Mouse (Mus musculus): ENCODE measurements around the gene Dip2b. TPM values are rescaled to one million over a fixed set of nuclear protein-coding genes. Genes with fewer than 3 reads are reported as not detected.

Gene Dip2b
- polyA plus RNA-seq, 1 experiment from 2014 or later, result 18.8 TPM

DNA sequence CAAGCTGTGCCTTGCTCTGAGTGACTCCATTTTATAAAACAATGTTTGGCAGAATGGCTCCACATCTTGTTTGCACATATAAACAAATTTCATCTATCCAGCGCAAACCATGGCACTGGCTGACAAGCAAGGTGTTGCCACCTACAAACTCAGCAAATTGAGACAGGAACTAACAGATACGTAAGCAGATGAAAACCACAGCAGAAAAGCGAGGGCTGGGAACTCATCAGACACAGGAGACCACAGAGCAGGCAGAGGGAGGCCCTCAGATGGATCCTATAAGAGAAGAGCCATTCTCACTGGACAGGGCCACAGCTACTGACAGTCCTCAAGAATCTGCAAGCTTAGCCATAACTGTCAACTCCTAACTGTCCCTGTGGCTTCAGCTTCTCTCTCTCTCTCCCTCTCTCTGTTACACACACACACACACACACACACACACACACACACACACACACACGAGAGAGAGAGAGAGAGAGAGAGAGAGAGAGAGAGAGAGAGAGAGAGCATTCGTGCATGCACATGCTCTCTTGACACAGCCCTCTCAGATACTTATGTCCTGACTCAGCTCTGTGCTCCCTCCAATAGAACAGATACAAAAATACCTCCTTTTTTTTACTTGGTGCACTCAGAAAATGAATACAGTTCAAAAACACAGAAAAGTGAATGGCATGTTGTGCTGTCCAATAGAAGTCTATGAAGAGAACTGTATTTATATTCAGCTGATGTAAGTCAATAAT, 227.3 kb downstream of the Dip2b start:
- Histone ChIP-seq H3K36me3 (ENCODE audit: poor library complexity, severe bottlenecking) (peaks cover 12% of the 10 kb centered on the region), H3K9ac (no peak overlapping the region), H3K4me2 (no peak overlapping the region), H3K4me3 (no peak overlapping the region), H3K9me3 (replicated peaks) (no peaks in the 10 kb centered on the region), H3K27me3 (no peaks in the 10 kb centered on the region), H3K27ac (no peak overlapping the region), H3K4me1 (no peaks in the 10 kb centered on the region)
- 84% methylated on average over 4 of the region's 5 CpGs for WGBS
- no peak for ATAC-seq

- no peak overlapping the region for H3K4me2 ChIP-seq
- no peak overlapping the region for H3K4me3 ChIP-seq
- no peak overlapping the region for H3K9ac ChIP-seq
- H3K36me3 ChIP-seq (ENCODE audit: poor library complexity, severe bottlenecking), result no peaks in the 10 kb centered on the region
- H3K9me3 ChIP-seq (replicated peaks), result no peaks in the 10 kb centered on the region; the same call in 1 of the 2 replicates
- H3K27ac ChIP-seq, result no peak overlapping the region
- H3K4me1 ChIP-seq, result no peaks in the 10 kb centered on the region
- no peak for ATAC-seq
- no peaks in the 10 kb centered on the region for H3K27me3 ChIP-seq
- 74% methylated on average over 2 of the region's 2 CpGs for WGBS
Observed at GRCm38 (mm10) chr15:100268916-100269315, 230.5 kb downstream of the Dip2b start.

Other genes with a start within 250 kb of the Dip2b start
- gene Lima1, start 163.2 kb upstream of the Dip2b start, polyA plus RNA-seq (2015; fragmentation: Nextera tagmentation; extraction: Ambion mirVana), result 33.5 and 37.5 TPM in 2 replicates
- gene Fam186a, start 71.6 kb upstream of the Dip2b start, polyA plus RNA-seq (2015; fragmentation: Nextera tagmentation; extraction: Ambion mirVana), result not detected in 2 replicates
- gene Larp4, start 68.6 kb upstream of the Dip2b start, polyA plus RNA-seq (2015; fragmentation: Nextera tagmentation; extraction: Ambion mirVana), result 29.2 and 30.9 TPM in 2 replicates
- 25.8 and 27.8 TPM in 2 replicates for gene Atf1, start 189.2 kb downstream of the Dip2b start, polyA plus RNA-seq (2015; fragmentation: Nextera tagmentation; extraction: Ambion mirVana)
- gene Tmprss12, start 242.2 kb downstream of the Dip2b start, polyA plus RNA-seq (2015; fragmentation: Nextera tagmentation; extraction: Ambion mirVana), result not detected in 2 replicates